Mouse (Mus musculus): Measurements from ENCODE around the gene Rab7.

DNA sequence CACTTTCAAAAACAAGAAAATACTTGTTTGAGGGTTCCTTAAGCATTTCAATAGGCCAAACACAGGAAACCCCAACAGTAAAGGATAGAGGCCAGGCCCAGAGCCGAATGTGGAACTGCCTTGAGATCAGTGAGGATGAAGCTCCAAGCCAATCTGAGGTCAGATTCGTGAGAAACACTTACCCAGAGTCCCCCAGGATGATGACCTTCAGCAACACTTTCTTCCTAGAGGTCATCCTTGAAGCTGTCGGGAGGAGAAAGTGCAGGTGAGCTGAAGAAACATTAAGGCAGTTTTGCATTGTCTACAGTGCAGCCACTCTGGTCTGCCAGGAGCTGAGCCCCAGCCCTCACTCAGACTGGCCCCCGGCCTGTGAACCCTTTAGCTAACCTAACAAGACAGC, 31.6 kb downstream of the Rab7 start:
- TF ChIP-seq CTCF (IDR thresholded peaks at IDR 0.05; ENCODE audit: low read depth, low read length) (no peak), POLR2A (IDR thresholded peaks at IDR 0.05; ENCODE audit: extremely low read depth, insufficient read depth, low read length) (no peak)
